Mouse (Mus musculus) thymus, postnatal 36 days (tissue): Measurements from ENCODE around the gene Slc52a3.

ENCODE experiments used
- DNase-seq, 2 experiments: peaks; one replicate each; pipeline ENCODE4 v3.0.0; 2022; ENCODE audit warnings: mixed read lengths in 2 of 2

The Slc52a3 gene

DNA sequence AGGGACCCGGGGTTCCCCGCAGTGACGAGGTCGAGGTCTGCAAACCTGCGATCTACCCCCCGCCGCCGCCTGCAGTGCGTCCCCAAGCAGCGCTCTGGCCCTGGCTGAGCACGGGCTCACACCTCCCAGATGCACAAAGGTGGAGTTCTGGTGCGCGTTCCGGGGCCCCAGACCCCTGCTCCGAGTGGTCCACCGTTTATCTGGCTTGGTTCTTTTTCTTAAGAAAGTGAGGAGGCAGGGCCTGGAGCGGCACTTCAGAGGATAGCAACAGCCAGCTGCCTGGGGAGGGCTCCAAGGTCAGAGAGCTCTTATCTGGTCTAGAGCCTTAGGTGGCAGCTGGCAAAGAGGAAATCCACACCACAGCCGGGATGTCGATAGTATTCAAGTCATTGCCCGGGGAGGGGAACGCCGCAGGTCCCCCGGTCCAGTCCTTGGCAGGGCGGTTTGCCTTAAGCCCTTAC is 52.7 kb downstream of the Slc52a3 start:
- no peak for DNase-seq

- no peak for DNase-seq
These were observed 53.4 kb downstream of the Slc52a3 start for GRCm38 (mm10) chr2:152049611-152050270.

DNA sequence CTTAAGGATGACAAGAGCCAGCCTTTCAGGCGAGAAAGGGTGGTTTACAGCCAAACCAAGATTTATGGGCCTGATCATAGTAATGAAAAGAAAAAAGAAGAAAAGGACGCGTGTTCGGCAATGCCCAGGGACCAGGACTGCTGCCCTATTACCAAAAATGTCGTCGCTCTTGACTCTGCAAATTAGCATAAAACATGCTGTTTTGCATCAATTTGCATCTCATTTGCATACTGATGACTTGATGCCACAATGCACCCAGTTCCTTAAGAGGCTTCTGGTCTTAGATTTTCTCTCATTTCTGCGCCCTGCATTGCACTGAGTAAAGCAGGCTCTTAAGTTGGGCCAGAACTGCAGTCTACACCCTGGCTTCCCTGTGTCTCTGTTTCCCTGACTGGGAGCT is 54.0 kb downstream of the Slc52a3 start:
- DNase-seq, result no peak

GRCm38 (mm10) chr2:152051985-152052384 is 55.7 kb downstream of the Slc52a3 start:
- no peak for DNase-seq

DNA sequence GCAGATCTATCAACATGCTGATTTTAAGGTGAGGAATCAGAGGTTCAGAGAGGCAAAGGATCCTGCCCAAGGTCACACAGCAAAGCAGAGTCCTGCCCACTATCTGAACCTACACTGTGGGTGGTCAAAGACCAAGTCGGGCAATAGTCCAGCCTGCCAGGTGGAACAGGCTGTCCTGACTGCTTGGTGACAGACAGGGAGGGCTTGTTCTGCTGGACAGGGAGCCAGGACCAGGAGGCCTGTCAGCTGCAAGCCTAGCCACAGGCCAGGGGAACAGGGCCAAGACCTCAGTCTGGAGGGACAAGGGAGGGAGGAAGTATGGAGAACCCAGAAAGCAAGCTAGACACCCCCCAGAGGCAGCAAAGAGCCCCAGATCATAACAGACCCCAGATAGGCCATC is 59.1 kb downstream of the Slc52a3 start:
- no peak for DNase-seq

- DNase-seq, result no peak
These were observed 60.3 kb downstream of the Slc52a3 start for GRCm38 (mm10) chr2:152056368-152057251.

DNA sequence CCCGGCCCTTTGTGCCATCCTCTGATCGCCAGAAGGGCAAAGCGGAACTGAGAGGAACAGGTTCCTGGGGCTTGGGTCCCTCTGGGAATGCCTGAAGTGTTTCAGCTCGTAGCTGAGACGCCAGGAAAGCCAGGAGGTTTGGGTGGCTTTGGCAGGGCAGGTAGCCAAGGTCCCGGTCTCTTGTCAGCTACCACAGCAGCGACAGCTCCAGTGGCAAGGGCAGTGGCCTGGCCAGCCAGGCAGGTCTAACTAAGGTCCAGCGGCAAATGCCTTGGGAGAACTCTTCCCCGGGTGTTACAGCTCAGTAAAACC is 60.9 kb downstream of the Slc52a3 start:
- DNase-seq, result no peak
